Mouse (Mus musculus) ZHBTc4 (cell line): ENCODE results near the gene 4930555G01Rik.
A peak's percentile ranks its signal among the peaks of the same experiment; 100 is the strongest.
"Not testable (repeated sequence)": the region's sequence is repeated elsewhere in the genome, so short reads cannot be mapped to it uniquely, and the experiment has no call there.

ENCODE experiments used
- DNase-seq: peaks from one replicate; pipeline ENCODE4 v3.0.0-alpha.2; 2011; ENCODE audit warnings: low read depth, low spot score

4930555G01Rik gene

GRCm38 (mm10) chr14:5050329-5050728 lies at the start of gene 4930555G01Rik:
4930555G01Rik (plus strand) TSS chr14:5050629.
- DNase-seq, result not testable (repeated sequence)

GRCm38 (mm10) chr14:5015591-5015990 lies 34.8 kb upstream of the 4930555G01Rik start, which contains the start of gene Gm3298:
Gm3298 (plus strand) TSS chr14:5015891.
- DNase-seq, result not testable (repeated sequence)

DNA sequence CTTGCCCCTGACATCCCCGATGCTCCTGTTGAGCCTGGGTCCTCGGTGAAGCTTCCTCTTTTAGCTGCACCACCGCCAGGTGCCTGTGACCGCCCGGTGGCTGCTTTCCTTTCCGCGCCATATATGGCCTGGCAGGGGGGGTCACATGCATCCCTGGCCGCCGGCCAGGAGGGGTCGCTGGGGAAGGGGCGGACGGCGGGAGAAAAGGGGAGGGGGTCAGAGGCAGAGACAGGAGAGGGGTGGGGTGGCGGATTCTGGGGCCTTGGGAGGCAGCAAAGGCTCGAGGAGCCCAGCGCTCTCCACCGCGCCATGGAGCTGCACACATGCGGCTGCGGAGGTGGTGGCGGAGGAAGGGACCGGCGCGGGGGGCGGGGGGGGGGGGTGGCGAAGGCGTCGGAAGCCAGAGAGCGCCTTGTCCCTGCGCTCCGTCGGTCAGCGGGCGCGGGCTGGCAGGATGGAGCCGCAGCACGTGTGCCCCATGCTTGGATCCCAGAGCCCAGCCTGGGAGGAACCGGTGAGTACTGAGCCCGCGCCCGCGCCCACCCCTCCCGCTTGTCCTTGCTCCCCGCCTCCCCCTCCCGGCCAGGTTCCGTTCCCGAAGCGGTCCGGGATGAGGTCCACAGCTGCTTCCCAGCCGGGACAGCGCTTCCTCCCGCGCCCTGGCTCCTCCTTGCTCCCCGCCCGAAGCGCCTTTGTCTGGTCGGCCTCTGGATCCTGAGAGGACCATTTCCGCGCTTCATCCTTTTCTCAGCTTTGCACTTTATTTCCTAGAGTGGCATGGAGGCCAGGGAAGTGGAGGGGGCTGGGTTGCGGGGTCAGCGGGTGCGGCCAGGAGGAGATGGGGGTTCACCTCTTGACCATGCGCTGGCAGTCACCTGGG lies 20.4 kb downstream of the 4930555G01Rik start, which contains the start of gene Gm8281:
Gm8281 (plus strand) TSS at position 430 of the 880 bp plus-strand sequence.
- peak; percentile 0 for DNase-seq
